Mouse (Mus musculus) lung, adult 2 months (tissue): ENCODE measurements around the gene Hipk4.

Experiments used
- CTCF ChIP-seq: fragments of 200-500 bp; IDR thresholded peaks from 2 replicates; pipeline ENCODE4 v1.5.1; 2011; ENCODE audit warnings: mild to moderate bottlenecking, low read length, control low read depth; ENCODE audit not compliant: insufficient read depth
- POLR2A ChIP-seq: fragments of 200-500 bp; IDR thresholded peaks from 2 replicates; pipeline ENCODE4 v1.6.1; 2011; ENCODE audit warnings: low read depth, mild to moderate bottlenecking, control low read depth, low read length, borderline replicate concordance; ENCODE audit errors: extremely low read depth

- TF ChIP-seq CTCF (no peak), POLR2A (no peak)
These were observed 54.5 kb downstream of the Hipk4 start for GRCm38 (mm10) chr7:27577589-27577988.
